In genomic region chr3:101462294-101462693, GRCm38 (mm10) we compare ENCODE assay signal across 8 mouse cellular contexts.
DNase-seq lines count a peak whose midpoint lies in the region; ATAC-seq and TF ChIP-seq lines count a peak whose summit lies in the region.

No protein-coding gene starts in this region.

- no peak overlapping the region for H3K9ac ChIP-seq in embryonic facial prominence, embryonic 12.5 days
- no peak overlapping the region for H3K9ac ChIP-seq in liver, embryonic 14.5 days (replicated peaks)
- H3K9ac ChIP-seq in neural tube, embryonic 15.5 days (replicated peaks) = no peak overlapping the region

- peak; percentile 88 for DNase-seq in CD4-positive, CD25-positive, alpha-beta regulatory T cell, adult 2 months (ENCODE audit: low read depth, low spot score)
- DNase-seq in adrenal gland, postnatal 36 days = peak; percentile 75 to 77
- DNase-seq in heart, adult 9 months (ENCODE audit: low spot score in 2 of 2) = peak; percentile 16 to 68
- peak; percentile 88 for DNase-seq in kidney, postnatal 10 days
- DNase-seq in liver, embryonic 14.5 days (ENCODE audit: low read depth in 3 of 3, low spot score in 3 of 3) = peak; percentile 57 to 64 (median 63)
- peak; percentile 49 for DNase-seq in testis, postnatal 14 days (ENCODE audit: low spot score)

- peak; percentile 86 for TF ChIP-seq CTCF in liver, embryonic 14.5 days (IDR thresholded peaks at IDR 0.05; ENCODE audit: low read depth)

- ATAC-seq in embryonic facial prominence, embryonic 12.5 days (ENCODE audit: insufficient number of reproducible peaks, insufficient read depth, low FRiP score, low TSS enrichment) = no peak
- 0 out of 2 replicates have a peak, but pooled peaks have one; percentile 32 for ATAC-seq in liver, embryonic 14.5 days (ENCODE audit: insufficient read depth)
- peak; percentile 61 for ATAC-seq in neural tube, embryonic 15.5 days (ENCODE audit: low FRiP score)

- H3K27ac ChIP-seq in embryonic facial prominence, embryonic 12.5 days = peak overlapping the region; percentile 75
- H3K27ac ChIP-seq in liver, embryonic 14.5 days = no peak overlapping the region
- H3K27ac ChIP-seq in neural tube, embryonic 15.5 days (replicated peaks) = peak overlapping the region; percentile 54; the same call in 1 of the 2 replicates

- peaks cover 15% of the 10 kb centered on the region for H3K4me1 ChIP-seq in embryonic facial prominence, embryonic 12.5 days
- H3K4me1 ChIP-seq in liver, embryonic 14.5 days (replicated peaks; ENCODE audit: control insufficient read depth in 2 of 2, insufficient read depth in 2 of 2, low read length in 1 of 2) = peaks cover 12 to 16% of the 10 kb centered on the region in 2 experiments
- H3K4me1 ChIP-seq in neural tube, embryonic 15.5 days = peaks cover 22% of the 10 kb centered on the region

- no peak for TF ChIP-seq EP300 in liver, embryonic 14.5 days (IDR thresholded peaks at IDR 0.05; ENCODE audit: low read depth)

- no peak overlapping the region for H3K4me2 ChIP-seq in embryonic facial prominence, embryonic 12.5 days (replicated peaks)
- no peak overlapping the region for H3K4me2 ChIP-seq in liver, embryonic 14.5 days (ENCODE audit: low read depth)
- H3K4me2 ChIP-seq in neural tube, embryonic 15.5 days = no peak overlapping the region

- no peak overlapping the region for H3K4me3 ChIP-seq in embryonic facial prominence, embryonic 12.5 days
- H3K4me3 ChIP-seq in liver, embryonic 14.5 days (ENCODE audit: insufficient read depth in 1 of 2, low read depth in 2 of 2, low read length in 2 of 2) = no peak overlapping the region
- no peak overlapping the region for H3K4me3 ChIP-seq in neural tube, embryonic 15.5 days (replicated peaks)

- H3K36me3 ChIP-seq in embryonic facial prominence, embryonic 12.5 days = peaks cover 30% of the 10 kb centered on the region
- no peaks in the 10 kb centered on the region for H3K36me3 ChIP-seq in liver, embryonic 14.5 days (replicated peaks; ENCODE audit: control insufficient read depth, insufficient read depth, low read depth)
- peaks cover 30% of the 10 kb centered on the region for H3K36me3 ChIP-seq in neural tube, embryonic 15.5 days

- H3K9me3 ChIP-seq in embryonic facial prominence, embryonic 12.5 days = 0 out of 2 replicates have a peak, but pooled peaks cover 7% of the 10 kb centered on the region
- no peaks in the 10 kb centered on the region for H3K9me3 ChIP-seq in liver, embryonic 14.5 days (ENCODE audit: control insufficient read depth, low read length)
- H3K9me3 ChIP-seq in neural tube, embryonic 15.5 days (replicated peaks) = no peaks in the 10 kb centered on the region; the same call in 1 of the 2 replicates

- 32% methylated on average over 5 of the region's 5 CpGs for WGBS in embryonic facial prominence, embryonic 12.5 days
- 30% methylated on average over 5 of the region's 5 CpGs for WGBS in liver, embryonic 14.5 days (ENCODE audit: insufficient replicate concordance)
- WGBS in neural tube, embryonic 15.5 days = 20% methylated on average over 5 of the region's 5 CpGs

- no peaks in the 10 kb centered on the region for H3K27me3 ChIP-seq in embryonic facial prominence, embryonic 12.5 days
- H3K27me3 ChIP-seq in liver, embryonic 14.5 days (ENCODE audit: control insufficient read depth, insufficient read depth, low read length) = no peaks in the 10 kb centered on the region
- H3K27me3 ChIP-seq in neural tube, embryonic 15.5 days (replicated peaks) = no peaks in the 10 kb centered on the region
